Mouse (Mus musculus) lung, embryonic 16.5 days (tissue): ENCODE measurements around the gene Vwa7. TPM values are rescaled to one million over a fixed set of nuclear protein-coding genes. Genes with fewer than 3 reads are reported as not detected.
"Not testable (repeated sequence)": the region's sequence is repeated elsewhere in the genome, so short reads cannot be mapped to it uniquely, and the experiment has no call there.

Source experiments
- ATAC-seq: fragments of 200-750 bp; cut with Nextera tagmentation; 2 replicates; pipeline ENCODE4 v1.8.0; 2017; ENCODE audit warnings: low read depth, mild to moderate bottlenecking, moderate library complexity
- H3K27ac ChIP-seq: fragments of 300-500 bp; sonication (generic); 2 replicates; pipeline ENCODE4 v1.5.1; 2014; ENCODE audit warnings: mild to moderate bottlenecking, control low read depth, low read length
- H3K27me3 ChIP-seq: fragments of 300-500 bp; sonication (generic); 2 replicates; pipeline ENCODE4 v1.6.1; 2014; ENCODE audit warnings: low read depth, low read length, mixed read lengths; ENCODE audit not compliant: control insufficient read depth, insufficient read depth
- H3K36me3 ChIP-seq: fragments of 300-500 bp; sonication (generic); 2 replicates; pipeline ENCODE4 v1.6.1; 2014; ENCODE audit warnings: low read length; ENCODE audit not compliant: control insufficient read depth, insufficient read depth
- H3K4me1 ChIP-seq: fragments of 300-500 bp; sonication (generic); replicated peaks from 2 replicates; pipeline ENCODE4 v1.6.1; 2014; ENCODE audit warnings: low read length, mixed read lengths; ENCODE audit not compliant: control insufficient read depth, insufficient read depth
- H3K4me2 ChIP-seq: fragments of 300-500 bp; sonication (generic); 2 replicates; pipeline ENCODE4 v1.6.1; 2014; ENCODE audit warnings: low read depth, low read length, control low read depth
- H3K4me3 ChIP-seq: fragments of 300-500 bp; sonication (generic); 2 replicates; pipeline ENCODE4 v1.5.1; 2014; ENCODE audit warnings: mild to moderate bottlenecking, low read length, control low read depth
- H3K9ac ChIP-seq: fragments of 300-500 bp; sonication (generic); 2 replicates; pipeline ENCODE4 v1.6.1; 2014; ENCODE audit warnings: low read length, control low read depth
- H3K9me3 ChIP-seq: fragments of 300-500 bp; sonication (generic); 2 replicates; pipeline ENCODE4 v1.6.1; 2016; ENCODE audit warnings: low read length; ENCODE audit not compliant: control insufficient read depth
- WGBS: fragments of 180-500 bp; shearing (Covaris S2); extraction: QIAGEN DNeasy Blood & Tissue Kit; methylation state at CpG from one replicate; pipeline ENCODE4 v1.1.7; 2014; 5-methylcytosine and 5-hydroxymethylcytosine counted together
- polyA plus RNA-seq: library from polyadenylated mRNA; unstranded; fragments of >200 nt; fragmentation: Nextera tagmentation; extraction: Ambion mirVana; gene quantifications from 2 replicates; pipeline ENCODE4 v1.2.1, GENCODE M21; 2015

Vwa7 gene
- polyA plus RNA-seq, result 0.14 and 0.25 TPM in 2 replicates

DNA sequence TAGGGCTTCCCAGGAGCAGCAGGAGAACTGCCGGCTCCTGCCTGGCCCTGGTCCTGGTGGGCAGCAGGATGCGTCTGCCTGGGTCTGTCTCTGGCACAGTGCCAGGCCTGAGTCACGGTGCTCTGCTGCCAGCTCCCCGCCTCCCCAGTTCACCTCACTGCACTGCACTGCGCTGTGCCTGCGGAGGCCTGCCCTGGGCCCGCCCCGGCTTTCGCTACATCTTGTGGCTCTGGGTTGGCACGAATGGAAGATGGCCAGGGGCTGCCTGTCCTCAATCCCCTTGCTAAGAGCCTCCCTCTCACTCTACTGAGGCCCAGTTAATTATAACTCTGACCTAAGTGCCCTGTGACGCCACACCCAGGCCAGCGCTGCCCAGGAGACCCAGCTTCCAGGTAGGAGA lies at the start of gene Vwa7:
Vwa7 (plus strand) TSS at position 204 of the 400 bp plus-strand sequence.
- no peaks in the 10 kb centered on the region for H3K9me3 ChIP-seq
- no peak within 1 kb of the TSS for H3K9ac ChIP-seq
- H3K36me3 ChIP-seq, result peaks cover 45% of the 10 kb centered on the region
- WGBS, result 60% methylated on average over 12 of the region's 12 CpGs
- H3K27me3 ChIP-seq, result no peaks in the 10 kb centered on the region
- peak; percentile 16; the same call in 1 of the 2 replicates for ATAC-seq
- H3K4me3 ChIP-seq, result no peak within 1 kb of the TSS
- no peak within 1 kb of the TSS for H3K27ac ChIP-seq
- H3K4me2 ChIP-seq, result no peak within 1 kb of the TSS
- no peaks in the 10 kb centered on the region; the same call in 1 of the 2 replicates for H3K4me1 ChIP-seq

GRCm38 (mm10) chr17:34969822-34970221 lies 46.6 kb upstream of the Vwa7 start, which contains the start of gene Gm20481:
Gene Gm20481, plus strand, starts transcription at chr17:34969912.
- H3K9me3 ChIP-seq, H3K4me3 ChIP-seq, H3K27ac ChIP-seq, H3K4me2 ChIP-seq, ATAC-seq, H3K4me1 ChIP-seq, H3K36me3 ChIP-seq, H3K9ac ChIP-seq: not testable (repeated sequence)
- WGBS, result 47% methylated on average over 6 of the region's 11 CpGs
- peaks cover 27% of the 10 kb centered on the region for H3K27me3 ChIP-seq

GRCm38 (mm10) chr17:34970850-34971249 lies 45.5 kb upstream of the Vwa7 start:
- peaks cover 27% of the 10 kb centered on the region for H3K27me3 ChIP-seq
- not testable (repeated sequence) for H3K9ac ChIP-seq, H3K36me3 ChIP-seq, H3K4me2 ChIP-seq, H3K4me3 ChIP-seq, H3K27ac ChIP-seq, H3K9me3 ChIP-seq, ATAC-seq, H3K4me1 ChIP-seq
- WGBS, result 31% methylated on average over 14 of the region's 37 CpGs

DNA sequence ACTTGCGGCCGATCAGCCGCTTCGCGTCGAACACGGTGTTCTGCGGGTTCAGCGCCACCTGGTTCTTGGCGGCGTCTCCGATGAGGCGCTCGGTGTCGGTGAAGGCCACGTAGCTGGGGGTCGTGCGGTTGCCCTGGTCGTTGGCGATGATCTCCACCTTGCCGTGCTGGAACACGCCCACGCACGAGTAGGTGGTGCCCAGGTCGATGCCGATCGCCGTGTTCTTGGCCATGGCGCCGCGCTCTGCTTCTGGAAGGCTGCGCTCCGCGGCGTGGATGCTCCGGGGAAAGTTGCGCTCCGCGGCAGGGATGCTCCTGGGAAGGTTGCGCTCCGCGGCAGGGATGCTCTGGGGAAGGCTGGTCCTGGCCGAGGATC lies 44.7 kb upstream of the Vwa7 start:
- not testable (repeated sequence) for H3K9ac ChIP-seq, H3K4me1 ChIP-seq, H3K27ac ChIP-seq, H3K9me3 ChIP-seq, H3K36me3 ChIP-seq
- Histone ChIP-seq H3K4me3 (peak overlapping the region; percentile 53), H3K27me3 (peaks cover 27% of the 10 kb centered on the region), H3K4me2 (peak overlapping the region; percentile 82)
- ATAC-seq, result peak; percentile 32
- 2% methylated on average over 20 of the region's 43 CpGs for WGBS

DNA sequence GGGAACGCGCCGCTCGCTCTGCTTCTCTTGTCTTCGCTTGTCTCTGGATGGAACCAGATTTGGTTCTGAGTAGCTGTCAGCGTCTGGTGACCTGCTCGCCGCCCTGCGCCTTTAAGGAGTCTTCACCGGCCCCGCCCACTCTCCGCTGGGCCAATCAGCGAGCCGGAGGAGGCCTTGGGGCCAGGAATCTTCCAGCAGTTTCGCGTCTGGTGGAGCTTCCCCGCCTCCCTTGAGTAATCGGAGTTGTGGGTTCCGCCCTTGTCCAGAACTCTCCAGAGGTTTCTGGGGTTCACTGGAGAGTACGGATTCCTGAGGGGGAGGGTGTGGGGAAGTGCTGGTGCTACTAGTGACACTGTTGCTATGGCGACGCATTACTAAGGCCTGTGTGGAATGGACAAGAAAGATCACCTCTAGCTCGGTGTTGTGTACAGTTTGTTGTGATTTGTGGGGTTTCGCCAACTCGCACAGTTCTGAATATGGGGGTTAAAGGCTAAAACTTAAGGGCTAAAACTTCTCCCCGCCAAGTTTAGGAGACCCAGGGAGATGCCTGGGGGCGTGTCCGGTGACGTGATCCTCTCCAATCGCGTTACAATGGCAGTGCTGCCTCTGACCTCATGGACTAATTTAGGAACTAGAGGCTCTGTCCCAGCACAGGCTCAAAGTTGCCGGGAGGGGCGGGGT lies 44.2 kb upstream of the Vwa7 start, which contains the start of the genes Hspa1a and Hspa1l:
Hspa1a (minus strand) TSS at position 88 of the 681 bp plus-strand sequence.
Hspa1l (plus strand) TSS at position 635 of the 681 bp plus-strand sequence.
- H3K4me2 ChIP-seq, result peak within 1 kb of the TSS; percentile 82
- not testable (repeated sequence) for H3K4me1 ChIP-seq, H3K9me3 ChIP-seq, H3K36me3 ChIP-seq
- WGBS, result under 1% methylated on average over 29 of the region's 33 CpGs
- peak within 1 kb of the TSS; percentile 63 for H3K27ac ChIP-seq
- H3K4me3 ChIP-seq, result peak within 1 kb of the TSS; percentile 53
- H3K9ac ChIP-seq, result peak within 1 kb of the TSS; percentile 35; the same call in 1 of the 2 replicates
- H3K27me3 ChIP-seq, result peaks cover 27% of the 10 kb centered on the region
- ATAC-seq, result peak; percentile 97

GRCm38 (mm10) chr17:34975581-34976492 lies 40.5 kb upstream of the Vwa7 start:
- H3K27me3 ChIP-seq, result no peaks in the 10 kb centered on the region
- H3K4me3 ChIP-seq, result no peak overlapping the region
- 75% methylated on average over 3 of the region's 3 CpGs for WGBS
- no peaks in the 10 kb centered on the region for H3K36me3 ChIP-seq
- H3K27ac ChIP-seq, result no peak overlapping the region
- no peak overlapping the region for H3K4me2 ChIP-seq
- no peak for ATAC-seq
- H3K9ac ChIP-seq, result no peak overlapping the region
- peaks cover 4% of the 10 kb centered on the region for H3K4me1 ChIP-seq
- H3K9me3 ChIP-seq, result no peaks in the 10 kb centered on the region

DNA sequence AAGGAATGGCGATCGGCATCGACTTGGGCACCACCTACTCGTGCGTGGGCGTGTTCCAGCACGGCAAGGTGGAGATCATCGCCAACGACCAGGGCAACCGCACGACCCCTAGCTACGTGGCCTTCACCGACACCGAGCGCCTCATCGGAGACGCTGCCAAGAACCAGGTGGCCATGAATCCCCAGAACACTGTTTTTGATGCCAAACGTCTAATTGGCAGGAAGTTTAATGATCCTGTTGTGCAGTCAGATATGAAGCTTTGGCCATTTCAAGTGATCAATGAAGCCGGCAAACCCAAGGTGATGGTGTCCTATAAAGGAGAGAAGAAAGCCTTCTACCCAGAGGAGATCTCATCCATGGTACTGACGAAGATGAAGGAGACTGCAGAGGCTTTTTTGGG lies 39.4 kb upstream of the Vwa7 start:
- Histone ChIP-seq H3K27me3 (no peaks in the 10 kb centered on the region), H3K36me3 (no peaks in the 10 kb centered on the region), H3K4me1 (peaks cover 7% of the 10 kb centered on the region), H3K27ac (no peak overlapping the region), H3K9ac (no peak overlapping the region), H3K4me2 (no peak overlapping the region), H3K9me3 (no peaks in the 10 kb centered on the region), H3K4me3 (no peak overlapping the region)
- no peak for ATAC-seq
- WGBS, result 92% methylated on average over 20 of the region's 20 CpGs

- H3K36me3 ChIP-seq, result no peaks in the 10 kb centered on the region
- no peaks in the 10 kb centered on the region for H3K9me3 ChIP-seq
- H3K4me3 ChIP-seq, result no peak overlapping the region
- no peak for ATAC-seq
- H3K27ac ChIP-seq, result no peak overlapping the region
- H3K4me1 ChIP-seq, result peaks cover 9% of the 10 kb centered on the region
- H3K4me2 ChIP-seq, result no peak overlapping the region
- 84% methylated on average over 27 of the region's 27 CpGs for WGBS
- H3K27me3 ChIP-seq, result no peaks in the 10 kb centered on the region
- H3K9ac ChIP-seq, result no peak overlapping the region
These were observed 38.1 kb upstream of the Vwa7 start for GRCm38 (mm10) chr17:34978239-34978638.

- Histone ChIP-seq H3K9ac (no peak overlapping the region), H3K27me3 (no peaks in the 10 kb centered on the region), H3K4me3 (no peak overlapping the region), H3K4me2 (no peak overlapping the region), H3K36me3 (no peaks in the 10 kb centered on the region), H3K9me3 (no peaks in the 10 kb centered on the region), H3K27ac (no peak overlapping the region), H3K4me1 (peaks cover 9% of the 10 kb centered on the region)
- no peak for ATAC-seq
- WGBS, result 88% methylated on average over 4 of the region's 4 CpGs
These were observed 36.7 kb upstream of the Vwa7 start for GRCm38 (mm10) chr17:34979631-34980030.
